Mouse (Mus musculus): ENCODE results near the gene Impad1.
A peak's percentile ranks its signal among the peaks of the same experiment; 100 is the strongest.

The Impad1 gene

DNA sequence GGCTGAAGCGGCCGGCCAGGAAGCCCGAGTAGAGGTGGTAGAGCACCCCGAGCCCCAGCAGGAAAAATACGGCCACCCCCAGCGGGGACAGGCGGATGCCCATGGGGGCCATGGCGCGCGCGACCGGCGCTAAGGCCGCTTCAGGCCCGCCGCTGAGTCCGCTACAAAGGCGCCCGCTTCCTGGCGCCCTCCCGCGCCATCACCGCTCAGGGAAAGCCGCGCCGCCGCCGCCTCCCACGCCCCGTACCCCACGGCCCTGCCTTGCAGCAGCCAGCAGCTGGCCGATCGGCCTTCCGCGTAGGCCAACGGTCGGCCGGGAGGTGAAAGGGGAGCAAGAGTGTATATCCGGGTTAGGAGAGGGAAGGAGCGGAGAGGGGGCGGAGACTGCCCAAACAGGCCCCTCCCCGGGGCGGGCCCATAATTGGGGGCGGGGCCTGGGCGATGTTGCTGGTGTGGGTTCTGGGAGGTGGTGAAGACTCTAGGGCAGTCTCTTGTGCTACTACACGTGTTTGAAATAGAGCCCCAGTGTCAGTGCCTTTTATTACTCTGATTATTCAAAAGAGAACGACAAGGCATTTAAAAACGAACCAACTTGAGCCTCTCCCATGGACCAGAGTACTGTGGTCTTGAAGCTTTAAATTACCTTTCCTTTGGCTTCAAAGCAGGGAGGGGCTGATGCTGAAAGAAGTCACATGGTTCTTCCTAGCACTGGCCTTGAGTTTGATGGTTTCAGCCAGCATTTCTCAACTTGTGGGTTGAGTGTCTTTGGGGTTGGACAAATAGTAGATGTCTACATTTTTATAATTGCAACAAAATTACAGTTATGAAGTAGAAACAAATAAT is at the start of gene Impad1:
TSS of gene Impad1 (minus strand) at position 364 of the 843 bp plus-strand sequence.
- DNase-seq (ENCODE audit: low read depth, low spot score): peak; percentile 88

DNA sequence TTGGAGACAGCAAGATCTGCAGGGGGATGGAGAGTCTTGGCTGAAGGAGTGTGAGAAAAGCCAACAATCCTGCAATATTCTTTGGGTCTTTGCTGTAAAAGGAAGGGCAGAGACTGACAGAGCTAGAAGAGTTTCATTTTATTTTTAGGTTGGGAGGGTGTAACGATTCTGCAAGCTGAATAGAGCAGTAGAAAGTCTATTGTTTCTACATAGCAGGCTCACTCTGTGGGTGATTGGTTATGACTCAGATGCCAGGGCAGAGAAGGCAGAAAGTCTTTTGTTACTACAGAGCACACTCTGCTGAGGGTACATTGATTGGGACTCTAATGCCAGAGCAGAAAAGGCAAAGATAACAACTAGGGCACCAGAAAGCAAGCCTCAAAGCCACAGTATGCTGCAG is 47.0 kb upstream of the Impad1 start:
- DNase-seq (ENCODE audit: low read depth, low spot score): no peak

DNA sequence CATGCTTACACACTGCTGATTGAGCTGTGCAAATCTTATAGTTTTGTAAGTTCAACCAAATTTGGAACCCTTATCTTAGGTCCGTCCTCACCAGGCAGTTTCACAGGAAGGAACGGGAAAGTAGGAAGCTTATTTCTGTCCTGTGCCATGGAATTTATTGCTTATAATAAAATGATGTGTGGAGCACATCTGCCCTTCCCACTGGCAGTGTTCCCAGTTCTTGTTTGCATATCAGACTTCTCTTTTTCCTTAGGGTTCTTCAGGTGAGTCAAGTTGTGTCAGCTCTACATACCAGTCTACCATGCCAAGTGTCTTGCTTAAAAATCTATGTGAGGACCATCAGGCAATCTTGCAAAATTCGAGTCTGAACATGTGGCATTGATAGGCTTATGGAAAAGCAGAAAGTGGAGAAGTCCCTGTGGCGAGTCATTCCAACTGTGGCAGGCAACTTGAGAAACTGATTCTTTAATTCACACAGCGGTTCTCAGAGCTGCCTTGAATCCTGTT is 40.7 kb upstream of the Impad1 start:
- DNase-seq (ENCODE audit: low read depth, low spot score): no peak

DNA sequence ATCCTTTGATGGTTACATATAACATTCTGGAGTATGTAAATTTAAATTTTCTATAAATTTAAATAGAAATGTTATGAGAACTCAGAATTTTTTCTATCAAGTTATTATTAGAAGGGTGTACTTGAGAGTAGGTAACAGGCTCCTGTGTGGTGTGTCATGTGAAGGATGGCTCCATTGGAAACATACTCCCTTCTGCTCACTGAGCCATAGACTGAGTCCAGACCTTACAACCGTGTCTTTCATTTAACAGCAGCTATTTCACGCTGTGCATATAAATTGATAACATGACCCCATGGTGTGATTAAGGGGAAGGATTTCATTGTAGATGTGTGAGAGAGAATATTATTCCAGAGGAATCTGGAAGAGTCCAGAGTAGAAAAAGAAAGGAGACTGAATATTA is 35.0 kb upstream of the Impad1 start:
- DNase-seq (ENCODE audit: low read depth, low spot score): no peak

DNA sequence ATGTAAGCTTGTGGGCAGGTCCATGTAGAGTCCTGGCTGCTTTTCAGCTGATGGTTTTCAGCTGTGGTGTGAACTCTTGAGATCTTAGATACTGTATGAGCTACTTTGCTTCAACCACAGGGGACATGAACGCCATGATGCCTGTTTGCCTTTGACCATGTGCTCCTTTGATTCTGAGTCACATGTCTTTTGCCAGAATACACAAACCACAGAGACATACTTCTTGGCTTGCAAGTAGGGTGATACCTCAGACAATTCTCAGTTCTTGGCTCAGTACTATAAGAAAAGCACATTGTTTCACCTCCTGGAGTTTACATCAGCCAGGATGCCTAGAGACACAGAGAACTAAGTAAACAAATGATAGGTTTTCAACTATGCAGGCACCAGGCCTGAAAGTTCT is 29.0 kb upstream of the Impad1 start:
- no peak for DNase-seq (ENCODE audit: low read depth, low spot score)

DNA sequence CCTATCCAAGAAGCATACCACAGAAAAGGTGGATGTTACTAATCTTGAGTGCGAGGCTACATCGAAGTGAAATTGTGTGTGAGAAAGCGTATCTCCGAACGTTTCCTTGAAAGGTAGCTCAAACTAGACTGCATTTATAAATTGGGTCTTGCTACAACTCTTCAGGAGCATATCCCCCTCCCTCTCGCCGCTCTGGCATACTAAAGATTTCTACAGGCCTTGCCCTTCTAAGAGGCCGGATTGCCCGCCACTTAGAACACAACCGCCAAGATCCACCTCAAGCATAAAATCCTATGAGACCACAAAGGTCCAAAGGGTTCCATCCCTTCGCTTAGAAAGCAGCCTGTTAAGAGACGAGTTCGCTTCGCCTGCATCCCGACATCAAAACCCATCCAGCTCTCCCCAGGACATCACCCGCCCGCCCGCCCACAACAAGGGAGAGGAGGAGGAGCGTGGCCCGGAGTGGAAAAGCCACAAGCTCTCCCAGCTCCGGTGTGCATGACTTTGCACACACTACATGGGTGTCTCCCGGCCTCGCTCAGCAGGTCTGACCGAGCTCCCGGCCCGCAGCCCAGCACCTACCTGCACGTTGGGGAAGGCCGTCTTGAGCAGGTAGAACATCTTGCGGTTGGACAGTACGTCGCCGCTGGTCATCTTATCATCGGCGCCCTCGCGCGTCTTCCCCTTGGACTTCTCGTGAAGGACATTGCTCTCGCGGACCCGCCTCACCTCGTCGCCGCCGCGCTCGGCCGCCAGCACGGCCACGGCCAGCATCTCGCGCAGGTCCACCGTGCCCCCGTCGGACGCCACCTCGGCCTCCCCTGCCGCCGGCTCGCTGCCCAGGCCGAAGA is 789 bp downstream of the Impad1 start:
- DNase-seq (ENCODE audit: low read depth, low spot score): peak; percentile 78

DNA sequence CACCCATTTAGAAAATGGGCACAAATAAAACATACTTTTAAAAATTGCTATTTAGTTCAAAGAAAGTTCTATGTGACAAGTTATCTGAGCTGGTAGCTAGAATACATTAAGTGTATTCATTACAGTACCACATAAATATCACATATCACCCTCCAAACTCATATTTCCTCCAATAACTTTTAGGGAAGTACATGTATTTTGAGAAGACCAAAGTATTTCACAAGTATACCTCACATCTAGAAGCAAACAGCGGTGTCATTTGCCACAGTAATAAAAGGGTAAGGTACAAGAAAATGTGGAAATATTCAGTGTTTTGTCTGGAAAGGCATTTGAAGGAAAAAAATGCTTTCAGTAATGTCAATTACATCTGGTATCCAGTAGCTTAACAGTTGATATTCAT is 2.0 kb downstream of the Impad1 start:
- no peak for DNase-seq (ENCODE audit: low read depth, low spot score)

DNA sequence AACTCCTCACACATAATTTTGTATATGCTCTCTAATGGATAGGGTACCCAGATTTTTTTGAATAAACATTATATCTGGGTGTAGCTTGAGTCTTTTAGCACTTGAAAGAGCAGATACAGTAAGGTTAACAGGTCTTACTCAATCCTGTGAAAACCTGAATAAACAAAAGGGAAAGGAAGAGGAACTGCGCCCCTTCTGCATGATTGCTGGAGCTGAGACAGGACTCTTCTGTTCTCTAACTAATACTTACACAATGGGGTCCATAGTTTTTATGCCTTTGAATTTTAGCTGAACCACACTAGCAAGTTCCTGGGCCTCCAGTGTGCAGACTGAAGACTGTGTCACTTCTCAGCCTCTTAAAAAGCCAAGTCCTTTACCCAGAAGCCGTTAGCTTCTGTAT is 8.0 kb downstream of the Impad1 start:
- DNase-seq (ENCODE audit: low read depth, low spot score): peak; percentile 17

DNA sequence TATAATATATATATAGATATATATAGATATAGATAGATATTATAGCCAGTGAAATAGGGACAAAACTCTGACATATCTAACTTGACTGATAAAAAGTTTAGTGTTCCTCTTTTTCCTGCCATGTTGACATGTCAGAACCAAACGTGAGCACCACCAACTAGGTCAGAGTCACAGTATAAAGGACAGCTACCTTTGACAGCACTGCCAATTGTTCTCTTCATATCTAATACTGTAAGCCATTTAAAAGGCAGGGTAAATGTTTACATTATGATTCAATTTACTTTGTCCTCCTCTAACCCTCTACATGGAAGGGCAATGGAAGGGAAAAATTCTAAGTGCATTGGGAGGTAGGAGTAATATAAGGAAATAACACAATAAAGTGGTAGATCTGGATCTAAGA is 8.8 kb downstream of the Impad1 start:
- no peak for DNase-seq (ENCODE audit: low read depth, low spot score)

DNA sequence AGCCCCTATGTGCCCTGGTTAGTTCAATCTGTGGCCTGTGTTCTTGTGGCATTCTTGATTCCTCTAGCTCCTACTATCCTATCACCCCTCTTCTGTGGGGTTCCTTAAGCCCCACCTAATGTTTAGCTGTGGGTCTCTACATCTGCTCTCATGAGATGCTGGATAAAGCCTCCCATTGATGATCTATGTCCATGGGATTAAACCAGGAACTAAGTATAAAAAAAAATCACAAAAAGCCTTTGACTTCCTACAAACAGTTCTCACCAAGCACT is 9.5 kb downstream of the Impad1 start:
- DNase-seq (ENCODE audit: low read depth, low spot score): no peak

DNA sequence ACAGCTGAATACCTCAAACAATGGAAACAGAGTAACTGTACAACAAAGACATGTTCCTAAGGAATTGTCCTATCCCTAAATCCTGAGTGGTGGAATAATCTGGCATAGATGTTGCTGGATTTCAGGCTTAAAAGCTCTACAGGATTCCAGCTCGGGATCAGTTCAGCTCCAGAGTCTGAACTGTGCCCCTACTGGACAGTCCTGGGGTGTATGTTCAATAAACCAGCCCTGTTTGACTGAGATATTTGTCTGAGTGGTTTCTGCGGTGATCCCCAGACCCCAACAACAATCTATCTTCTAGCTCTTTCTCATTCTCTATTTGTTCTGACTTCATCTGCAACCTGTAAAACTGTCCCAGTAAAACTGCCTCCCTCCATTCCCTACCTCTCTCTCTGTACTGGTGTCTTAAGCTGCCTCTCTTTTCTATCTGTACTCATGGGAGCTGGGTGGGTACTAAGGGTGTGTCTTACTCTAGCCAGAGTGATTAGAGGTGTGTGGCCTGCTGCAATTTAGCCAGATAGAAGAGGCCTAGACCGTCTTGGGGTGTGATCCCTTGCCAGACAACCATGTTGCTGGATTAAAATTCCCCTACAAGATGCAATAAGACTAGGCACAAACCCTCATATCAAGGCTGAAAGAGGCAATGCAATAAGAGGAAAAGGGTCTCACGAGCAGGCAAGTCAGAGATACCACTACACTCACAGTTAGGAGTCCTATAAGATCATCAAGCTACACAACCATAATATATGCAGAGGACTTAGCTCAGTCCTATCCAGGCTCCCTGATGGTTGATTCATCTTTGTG is 10.1 kb downstream of the Impad1 start:
- DNase-seq (ENCODE audit: low read depth, low spot score): peak; percentile 21

DNA sequence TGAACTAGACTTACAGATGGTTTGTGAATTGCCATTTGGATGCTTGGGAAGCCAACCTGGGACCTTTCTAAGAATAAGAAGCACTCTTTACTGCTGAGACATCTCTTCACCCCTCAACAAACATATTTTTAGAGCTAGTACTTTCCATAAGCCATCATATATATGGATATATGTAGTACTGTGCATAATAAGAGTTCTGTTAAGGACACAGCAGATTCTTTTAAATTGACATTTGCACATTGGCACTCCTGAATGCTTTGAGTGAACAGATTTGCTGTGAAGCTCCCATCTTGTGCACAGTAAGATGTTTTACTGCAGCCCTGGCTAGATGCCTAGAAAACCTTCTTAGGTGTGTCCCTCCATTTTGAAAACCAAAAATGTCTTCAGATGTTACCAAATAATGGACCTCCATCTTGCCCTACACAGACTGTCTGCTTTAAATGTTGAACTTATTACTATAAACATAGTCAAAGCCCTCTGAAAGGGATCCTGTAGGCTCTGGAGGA is 13.8 kb downstream of the Impad1 start:
- no peak for DNase-seq (ENCODE audit: low read depth, low spot score)

DNA sequence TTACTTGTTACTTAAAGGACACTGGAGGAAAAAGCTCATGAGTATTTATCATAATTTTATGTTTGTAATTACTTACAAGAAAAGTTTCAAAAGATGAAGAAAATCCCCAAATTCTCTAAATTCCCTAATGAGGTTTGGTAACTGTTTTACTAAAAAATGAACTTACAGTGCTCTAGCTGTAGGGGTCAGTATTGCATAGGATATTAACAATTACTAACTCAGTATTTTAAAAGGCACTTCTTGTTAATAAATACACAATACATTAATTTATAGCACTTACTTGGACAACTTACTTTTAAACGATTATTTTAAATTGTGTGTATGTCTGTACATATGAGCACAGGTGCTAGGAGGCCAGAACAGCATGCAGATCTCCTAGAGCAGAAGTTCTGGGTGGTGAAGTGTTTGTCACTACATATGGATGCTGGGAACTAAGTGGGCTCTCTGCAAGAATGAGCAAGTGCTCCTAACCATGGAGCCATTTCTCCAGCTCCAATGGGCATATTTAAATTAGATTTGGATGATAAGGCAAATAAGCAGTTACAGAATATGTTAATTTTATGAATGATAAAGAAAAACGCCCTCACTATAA is 21.5 kb downstream of the Impad1 start:
- DNase-seq (ENCODE audit: low read depth, low spot score): no peak

DNA sequence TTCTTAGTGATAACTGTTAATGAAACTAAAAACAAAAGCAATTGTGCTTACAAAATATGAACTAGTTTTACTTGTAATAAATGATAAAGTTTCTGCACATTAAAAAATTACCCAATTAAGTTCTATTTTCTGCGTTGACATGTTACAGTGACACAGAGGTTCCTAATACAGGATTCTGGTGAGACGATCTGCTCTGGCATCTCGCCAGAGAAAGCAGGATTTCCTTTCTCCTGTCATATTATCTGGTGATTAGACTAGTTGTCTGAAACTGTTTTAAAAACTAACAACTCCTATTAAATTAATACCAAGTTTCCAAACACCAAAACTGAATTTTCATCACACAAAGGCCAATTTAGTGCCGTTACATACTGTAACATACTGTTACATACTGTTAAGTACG is 27.3 kb downstream of the Impad1 start:
- DNase-seq (ENCODE audit: low read depth, low spot score): no peak

DNA sequence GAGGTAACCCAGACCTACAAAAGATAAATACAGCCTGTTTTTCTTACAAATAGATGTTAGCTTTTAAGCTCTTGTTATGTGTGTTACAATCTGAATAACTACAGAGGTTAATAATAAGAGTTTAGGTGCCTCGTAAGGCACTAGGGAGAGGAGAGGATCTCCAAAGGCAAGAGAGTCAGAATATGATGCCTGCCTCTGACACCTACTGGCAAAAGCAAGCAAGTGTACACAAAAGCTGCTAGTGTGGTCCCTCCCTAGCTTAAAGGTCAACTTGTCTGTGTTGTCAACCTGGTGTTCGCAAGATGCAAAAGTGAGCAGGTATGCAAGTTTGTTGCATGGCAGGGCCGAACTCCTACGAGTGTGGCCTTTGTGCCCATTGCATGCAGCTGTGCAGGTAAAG is 34.8 kb downstream of the Impad1 start:
- DNase-seq (ENCODE audit: low read depth, low spot score): peak; percentile 30

DNA sequence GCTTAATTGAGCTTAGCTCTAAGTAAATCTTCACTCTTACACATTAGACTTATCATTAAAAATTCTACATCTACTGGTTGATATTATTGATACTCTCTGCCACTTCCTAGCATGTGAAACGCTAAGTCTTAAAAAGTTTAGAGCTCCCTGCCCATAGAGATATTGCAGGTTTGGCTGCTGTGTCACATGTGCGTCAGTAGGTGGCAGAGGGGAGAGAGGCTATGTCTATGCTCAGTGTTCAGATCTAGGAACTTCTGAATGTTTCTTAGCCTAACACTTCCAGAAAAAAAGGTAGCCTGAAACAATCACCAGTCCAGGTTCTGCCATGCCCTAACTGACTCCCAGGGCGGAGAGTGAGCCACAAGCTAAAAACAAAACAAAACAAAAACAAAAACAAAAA is 63.7 kb downstream of the Impad1 start:
- peak; percentile 59 for DNase-seq (ENCODE audit: low read depth, low spot score)

DNA sequence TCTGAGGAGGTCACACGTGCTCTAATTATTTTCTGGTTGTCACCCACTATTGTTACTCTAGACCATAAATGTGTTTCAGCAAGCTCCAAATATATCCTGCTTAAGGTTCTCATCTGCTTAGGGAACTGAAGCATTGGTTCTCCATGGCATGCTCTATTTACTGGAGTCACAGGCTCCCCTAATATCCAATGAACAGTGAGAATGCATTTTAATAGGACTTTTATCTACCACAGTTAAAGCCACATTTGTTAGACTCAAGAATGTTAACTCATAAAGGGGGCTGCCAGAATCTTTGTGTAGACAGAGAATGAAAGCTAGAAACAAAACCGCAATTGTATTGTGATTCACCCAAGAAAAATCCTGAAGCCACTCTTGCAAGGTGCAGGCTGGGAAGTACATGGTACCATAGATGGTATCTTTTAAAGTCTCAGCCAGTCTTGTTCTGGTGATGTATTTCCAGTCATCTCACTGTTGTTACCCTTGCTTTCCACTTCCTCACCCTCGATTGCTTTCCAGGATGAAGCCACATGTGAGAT is 66.8 kb downstream of the Impad1 start:
- DNase-seq (ENCODE audit: low read depth, low spot score): no peak

DNA sequence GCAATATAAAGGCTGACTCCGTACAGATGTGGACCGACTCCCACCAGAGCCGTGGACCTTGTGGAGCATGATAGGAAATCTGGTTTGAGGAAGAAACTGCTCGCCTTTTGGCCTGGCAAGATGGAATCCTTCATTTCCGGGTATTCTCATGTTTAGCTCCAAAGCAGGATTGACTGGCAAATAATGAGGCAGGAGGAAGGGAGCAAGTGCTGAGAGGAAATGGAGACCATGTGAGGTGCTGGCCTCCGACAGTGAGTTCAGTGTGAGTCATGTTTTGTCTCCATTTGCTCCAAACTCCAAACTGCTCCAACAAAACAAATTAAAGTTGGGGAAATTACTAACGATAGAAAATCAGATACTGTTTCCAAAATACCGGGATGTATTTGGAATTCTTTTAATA is 69.3 kb downstream of the Impad1 start:
- no peak for DNase-seq (ENCODE audit: low read depth, low spot score)

DNA sequence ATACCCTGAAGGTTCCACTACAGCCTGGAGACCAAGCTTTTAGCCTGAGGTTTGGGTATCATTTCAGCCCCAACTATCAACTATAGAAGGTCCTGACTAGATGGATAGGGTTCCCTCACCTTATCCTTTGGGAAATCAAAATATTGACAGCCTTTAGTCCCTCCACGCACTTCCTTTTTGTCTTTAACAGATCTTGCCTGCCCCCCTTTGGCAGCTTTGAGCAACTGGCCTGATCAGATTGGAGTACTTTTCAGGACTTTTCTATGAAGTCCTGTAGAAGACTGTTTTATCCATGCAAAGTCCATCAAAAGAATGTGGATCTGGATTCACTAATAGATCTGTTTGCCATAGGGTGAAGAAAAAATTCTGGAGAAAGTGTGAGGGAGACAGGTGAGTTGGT is 71.1 kb downstream of the Impad1 start:
- peak; percentile 42 for DNase-seq (ENCODE audit: low read depth, low spot score)

DNA sequence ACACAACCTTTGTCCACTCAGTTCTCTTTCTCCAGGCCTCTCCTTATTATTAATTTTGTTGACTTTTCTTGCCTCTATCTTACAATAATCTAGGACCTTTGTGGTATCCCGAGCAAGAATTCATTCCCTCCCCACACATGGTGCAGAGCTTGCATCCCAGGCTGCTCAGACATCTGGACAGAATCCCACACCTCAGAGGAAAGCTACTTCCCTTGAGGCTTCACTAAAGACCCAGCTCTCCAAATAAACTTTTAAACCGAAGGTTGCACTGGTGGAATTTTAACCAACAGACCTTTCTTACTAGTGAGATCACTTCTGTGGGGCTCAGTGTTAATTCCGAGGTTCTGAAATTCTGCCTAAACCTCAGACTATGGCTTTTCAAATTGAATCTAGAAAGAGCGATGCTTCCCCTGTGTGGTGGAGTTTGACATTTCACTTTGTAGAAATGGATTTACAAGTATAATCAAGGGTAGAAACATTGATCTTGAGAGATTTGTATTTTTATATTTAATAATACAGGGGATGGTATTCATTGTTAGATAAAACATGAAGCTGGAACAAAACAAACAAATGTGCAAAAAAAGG is 75.3 kb downstream of the Impad1 start:
- no peak for DNase-seq (ENCODE audit: low read depth, low spot score)
